Mouse (Mus musculus) myocyte (in vitro differentiated cells): ENCODE measurements around the gene Sdk1. TPM values are rescaled to one million over a fixed set of nuclear protein-coding genes. Genes with fewer than 3 reads are reported as not detected.

Experiments used
- H3K27me3 ChIP-seq: one replicate; pipeline ENCODE4 v1.6.1; 2011; ENCODE audit not compliant: control insufficient read depth, insufficient read depth, insufficient read length
- H3K36me3 ChIP-seq: one replicate; pipeline ENCODE4 v1.6.1; 2011; ENCODE audit not compliant: control insufficient read depth, insufficient read depth
- H3K4me2 ChIP-seq: one replicate; pipeline ENCODE4 v1.6.1; 2011; ENCODE audit warnings: low read depth, control low read depth
- H3K4me3 ChIP-seq: one replicate; pipeline ENCODE4 v1.5.1; 2011; ENCODE audit warnings: mild to moderate bottlenecking, control low read depth, moderate library complexity
- H3K79me2 ChIP-seq: one replicate; pipeline ENCODE4 v1.6.1; 2011; ENCODE audit not compliant: control insufficient read depth, insufficient read depth
- H3ac ChIP-seq: one replicate; pipeline ENCODE4 v1.6.1; 2011; ENCODE audit not compliant: control insufficient read depth, insufficient read length
- CEBPB ChIP-seq: IDR thresholded peaks from 2 replicates; pipeline ENCODE4 v1.6.1; 2011; ENCODE audit warnings: mild to moderate bottlenecking, moderate library complexity; ENCODE audit not compliant: poor library complexity, insufficient read depth, severe bottlenecking
- E2F4 ChIP-seq: IDR thresholded peaks from one replicate; pipeline ENCODE4 v1.6.1; 2011; ENCODE audit warnings: mild to moderate bottlenecking, control low read depth, moderate library complexity; ENCODE audit not compliant: insufficient read depth
- MAX ChIP-seq: IDR thresholded peaks from one replicate; pipeline ENCODE4 v1.6.1; 2011; ENCODE audit warnings: low read depth, mild to moderate bottlenecking, control low read depth
- MYOD1 ChIP-seq, 3 experiments: IDR thresholded peaks; one replicate each; pipeline ENCODE4 v1.6.1; 2011; ENCODE audit warnings: control low read depth in 2 of 3, low read depth in 2 of 3, mild to moderate bottlenecking in 2 of 3, moderate library complexity in 1 of 3; ENCODE audit not compliant: insufficient read length in 2 of 3, control insufficient read depth in 1 of 3
- MYOG ChIP-seq, 3 experiments: IDR thresholded peaks; one replicate each; pipeline ENCODE4 v1.6.1; 2011; ENCODE audit warnings: control low read depth in 2 of 3, low read depth in 2 of 3, mild to moderate bottlenecking in 2 of 3; ENCODE audit not compliant: insufficient read length in 2 of 3, control insufficient read depth in 1 of 3, insufficient read depth in 1 of 3
- POLR2A ChIP-seq: IDR thresholded peaks from one replicate; pipeline ENCODE4 v1.6.1; 2011; ENCODE audit warnings: low read depth, mild to moderate bottlenecking, control low read depth, moderate library complexity; ENCODE audit not compliant: insufficient read length
- POLR2AphosphoS2 ChIP-seq: IDR thresholded peaks from one replicate; pipeline ENCODE4 v1.6.1; 2011; ENCODE audit warnings: low read depth, control low read depth; ENCODE audit not compliant: insufficient read length
- REST ChIP-seq: IDR thresholded peaks from one replicate; pipeline ENCODE4 v1.6.1; 2011; ENCODE audit warnings: mild to moderate bottlenecking, control low read depth, moderate library complexity; ENCODE audit not compliant: insufficient read depth, insufficient read length
- SRF ChIP-seq: IDR thresholded peaks from one replicate; pipeline ENCODE4 v1.6.1; 2011; ENCODE audit warnings: low read depth; ENCODE audit not compliant: control insufficient read depth, insufficient read length
- TCF12 ChIP-seq: IDR thresholded peaks from one replicate; pipeline ENCODE4 v1.6.1; 2011; ENCODE audit warnings: mild to moderate bottlenecking, control low read depth; ENCODE audit not compliant: poor library complexity, insufficient read depth, severe bottlenecking
- TCF3 ChIP-seq: IDR thresholded peaks from one replicate; pipeline ENCODE4 v1.6.1; 2011; ENCODE audit warnings: low read depth, control low read depth; ENCODE audit not compliant: insufficient read length
- USF1 ChIP-seq: IDR thresholded peaks from one replicate; pipeline ENCODE4 v1.6.1; 2011; ENCODE audit warnings: low read depth, mild to moderate bottlenecking, control low read depth, moderate library complexity
- polyA plus RNA-seq: library from polyadenylated mRNA; unstranded; fragments of >200 nt; fragmentation: generic; extraction: Trizol; gene quantifications from one replicate; pipeline ENCODE4 v1.2.1, GENCODE M21; 2012; ENCODE audit warnings: missing spikeins

Gene Sdk1
- polyA plus RNA-seq, 1 experiment, result 1.6 TPM

DNA sequence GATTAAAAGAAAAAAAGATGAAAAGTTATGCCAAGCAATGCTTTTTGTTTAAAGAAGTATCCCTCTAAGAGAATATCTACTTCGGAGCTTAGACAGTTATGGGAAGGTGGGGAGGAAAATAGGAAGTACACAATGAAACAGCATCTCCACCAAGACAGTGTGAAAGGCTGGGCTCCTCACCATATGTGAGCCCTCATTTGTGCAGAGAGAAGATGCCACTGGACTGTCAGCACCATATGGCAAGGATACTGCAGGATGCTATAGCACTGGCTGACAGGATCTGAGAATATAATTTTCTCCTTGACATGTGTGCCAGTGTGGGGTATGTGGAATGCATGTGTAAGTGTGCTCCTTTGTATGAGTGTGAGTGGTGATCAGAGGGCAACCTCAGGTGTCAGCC, 435.7 kb downstream of the Sdk1 start:
- TF ChIP-seq MYOG (IDR thresholded peaks at IDR 0.05; ENCODE audit: control insufficient read depth in 1 of 3, insufficient read depth in 1 of 3, insufficient read length in 2 of 3, low read depth in 2 of 3) (no peak), TCF12 (no peak), REST (no peak), SRF (no peak), POLR2A (no peak), USF1 (no peak), E2F4 (no peak), CEBPB (no peak), TCF3 (no peak), POLR2AphosphoS2 (no peak), MAX (no peak), MYOD1 (IDR thresholded peaks at IDR 0.05; ENCODE audit: control insufficient read depth in 1 of 3, insufficient read length in 2 of 3, low read depth in 2 of 3) (no peak)
- Histone ChIP-seq H3ac (no peak overlapping the region), H3K79me2 (no peaks in the 10 kb centered on the region)

DNA sequence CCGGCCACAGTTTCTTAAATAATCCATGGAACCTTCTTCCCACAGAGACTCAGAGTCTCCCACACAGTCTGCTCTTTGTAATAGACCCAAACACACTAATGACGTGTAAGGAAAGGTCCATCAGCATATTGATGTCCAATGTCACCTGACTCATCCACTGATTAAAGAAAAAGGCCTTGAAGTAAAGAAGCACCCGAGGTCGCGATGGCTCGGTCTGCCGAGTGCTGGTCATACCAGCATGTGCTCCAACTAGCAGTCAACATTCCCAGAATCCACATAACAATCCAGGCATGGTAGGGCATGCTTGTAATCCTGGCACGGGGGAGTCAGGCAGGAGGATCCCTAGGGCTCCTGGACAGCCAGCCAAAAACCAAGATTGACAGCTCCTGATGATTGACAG, 436.6 kb downstream of the Sdk1 start:
- no peak overlapping the region for H3K4me3 ChIP-seq
- H3K27me3 ChIP-seq, result no peaks in the 10 kb centered on the region
- no peak for TF ChIP-seq MAX
- H3K79me2 ChIP-seq, result no peaks in the 10 kb centered on the region
- H3K4me2 ChIP-seq, result no peak overlapping the region
- no peak overlapping the region for H3ac ChIP-seq
- H3K36me3 ChIP-seq, result no peaks in the 10 kb centered on the region

More for the DNA sequence above, 435.7 kb downstream of the Sdk1 start:
- Histone ChIP-seq H3K4me2 (no peak overlapping the region), H3K27me3 (no peaks in the 10 kb centered on the region), H3K4me3 (no peak overlapping the region), H3K36me3 (no peaks in the 10 kb centered on the region)

DNA sequence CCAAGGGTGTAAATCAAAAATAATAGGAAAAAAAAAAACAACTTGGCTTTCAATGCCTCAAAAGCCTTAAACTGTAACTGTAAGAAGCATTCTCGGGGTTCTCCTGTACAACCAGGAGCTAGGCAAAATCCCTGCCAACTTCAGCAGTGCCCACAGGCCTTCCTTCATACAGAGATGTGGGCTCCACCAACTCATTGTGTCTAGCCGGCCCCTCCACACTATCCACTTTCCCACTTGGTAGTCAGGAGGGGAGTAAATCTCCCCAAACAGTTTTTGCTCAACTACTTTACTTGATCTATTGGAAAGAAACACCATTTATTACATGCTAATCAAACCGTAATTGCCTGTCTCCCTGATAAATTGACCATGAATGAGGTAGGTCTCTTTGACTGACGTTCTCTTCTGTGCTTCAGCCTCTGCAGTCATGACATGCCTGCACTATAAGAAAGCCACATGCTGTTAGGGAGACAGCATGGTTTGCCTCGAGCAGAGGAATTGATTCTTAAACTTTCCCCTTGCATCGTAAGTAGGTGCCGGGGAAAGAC, 445.7 kb downstream of the Sdk1 start:
- Histone ChIP-seq H3K36me3 (no peaks in the 10 kb centered on the region), H3K27me3 (no peaks in the 10 kb centered on the region), H3K79me2 (no peaks in the 10 kb centered on the region), H3ac (no peak overlapping the region), H3K4me2 (no peak overlapping the region), H3K4me3 (no peak overlapping the region)
- TF ChIP-seq MAX, result no peak
- no peak for TF ChIP-seq TCF3

DNA sequence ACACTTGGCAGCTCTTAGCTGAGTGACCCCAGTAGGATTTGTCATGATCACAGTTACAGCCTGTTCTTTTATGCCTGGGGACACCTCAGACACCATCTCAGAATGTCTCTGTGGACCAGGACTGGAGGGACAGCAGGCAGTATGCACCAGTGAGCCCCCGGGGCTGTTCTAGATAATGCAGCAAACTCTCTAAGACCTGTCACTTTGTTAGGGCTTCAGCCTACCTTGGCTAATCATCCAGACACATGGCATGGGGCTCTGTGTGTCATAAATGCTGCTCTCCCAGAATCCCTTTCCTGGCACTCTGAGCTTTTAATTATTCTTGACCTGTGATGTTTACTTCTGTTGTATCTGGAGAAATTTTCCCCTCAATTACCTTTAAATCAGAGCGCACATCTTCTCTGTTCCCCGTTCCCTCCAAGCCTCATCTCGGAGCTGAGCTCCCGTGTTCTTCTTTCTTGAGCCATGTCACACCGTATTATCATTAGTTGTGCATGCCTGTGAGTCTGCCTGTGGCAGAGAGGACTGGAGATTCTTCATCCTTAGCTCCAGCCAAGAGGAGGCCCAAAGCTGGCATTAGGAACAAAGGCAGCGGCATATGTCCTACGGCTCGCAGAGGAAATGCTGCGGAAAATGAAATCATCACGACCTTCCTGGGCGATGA, 448.3 kb downstream of the Sdk1 start:
- Histone ChIP-seq H3K27me3 (no peaks in the 10 kb centered on the region), H3ac (no peak overlapping the region), H3K4me3 (no peak overlapping the region), H3K4me2 (no peak overlapping the region), H3K36me3 (no peaks in the 10 kb centered on the region), H3K79me2 (no peaks in the 10 kb centered on the region)
- TF ChIP-seq POLR2A (no peak), MYOD1 (IDR thresholded peaks at IDR 0.05; ENCODE audit: control insufficient read depth in 1 of 3, insufficient read length in 2 of 3, low read depth in 2 of 3) (no peak), E2F4 (no peak), MAX (no peak), USF1 (no peak), MYOG (IDR thresholded peaks at IDR 0.05; ENCODE audit: control insufficient read depth in 1 of 3, insufficient read depth in 1 of 3, insufficient read length in 2 of 3, low read depth in 2 of 3) (no peak), POLR2AphosphoS2 (no peak), CEBPB (no peak), TCF3 (no peak), SRF (no peak), TCF12 (no peak), REST (no peak)

DNA sequence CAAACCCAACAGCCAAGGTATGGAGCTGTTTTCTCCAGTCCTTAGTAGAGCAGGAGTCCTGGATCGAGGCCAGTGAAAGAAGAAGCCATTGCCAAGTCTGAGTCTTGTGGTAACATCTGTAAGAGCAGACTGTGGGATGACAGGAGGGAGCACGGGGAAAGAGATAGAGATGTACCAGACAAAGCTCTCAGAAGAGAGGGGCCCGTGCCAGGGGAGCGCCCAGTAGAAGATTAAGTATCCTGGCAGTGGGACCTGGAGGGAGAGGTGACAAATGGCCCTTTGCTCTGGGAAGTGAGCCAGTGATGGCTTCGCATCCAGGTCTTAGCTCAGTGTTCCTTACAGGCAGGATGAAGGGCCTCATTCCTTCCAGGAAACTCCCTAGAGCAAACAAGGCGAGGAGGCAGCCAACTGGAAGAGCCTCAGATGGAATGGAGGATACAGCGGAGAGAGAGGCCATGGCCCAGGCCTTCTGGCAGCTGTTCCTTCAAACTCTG, 450.2 kb downstream of the Sdk1 start:
- no peaks in the 10 kb centered on the region for H3K36me3 ChIP-seq
- no peak overlapping the region for H3ac ChIP-seq
- H3K4me2 ChIP-seq, result no peak overlapping the region
- TF ChIP-seq MAX (no peak), POLR2A (no peak), CEBPB (no peak), SRF (no peak), POLR2AphosphoS2 (no peak), MYOG (IDR thresholded peaks at IDR 0.05; ENCODE audit: control insufficient read depth in 1 of 3, insufficient read depth in 1 of 3, insufficient read length in 2 of 3, low read depth in 2 of 3) (no peak), REST (no peak)
- H3K27me3 ChIP-seq, result no peaks in the 10 kb centered on the region
- no peak overlapping the region for H3K4me3 ChIP-seq
- H3K79me2 ChIP-seq, result no peaks in the 10 kb centered on the region
